Mouse (Mus musculus) MEL-GATA-1-ER (cell line): ENCODE results near the gene Skap1.
"Not testable (repeated sequence)": the region's sequence is repeated elsewhere in the genome, so short reads cannot be mapped to it uniquely, and the experiment has no call there.

ENCODE experiments used
- DNase-seq: peaks from one replicate; pipeline ENCODE4 v3.0.0-alpha.2; 2012; ENCODE audit warnings: low read depth; ENCODE audit errors: extremely low read depth

Gene Skap1

DNA sequence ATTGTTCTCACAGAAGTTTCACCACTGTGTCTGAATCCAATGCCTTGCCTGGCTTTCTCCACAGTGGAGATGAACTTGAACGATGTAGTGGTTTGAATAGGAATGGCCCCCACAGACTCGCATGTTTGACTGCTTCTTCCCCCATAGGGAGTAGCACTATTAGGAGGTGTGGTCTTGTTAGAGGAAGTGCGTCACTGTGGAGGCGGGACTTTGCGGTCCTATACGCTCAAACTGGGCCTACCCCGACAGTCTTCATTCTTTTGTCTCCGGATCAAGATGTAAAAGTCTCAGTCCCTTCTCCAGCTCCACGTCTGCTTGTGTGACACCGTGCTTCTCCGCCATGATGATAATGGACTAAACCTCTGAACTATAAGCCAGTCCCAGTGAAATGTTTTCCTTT is 229.0 kb downstream of the Skap1 start:
- DNase-seq = no peak

- DNase-seq = no peak
These were observed 230.4 kb downstream of the Skap1 start for GRCm38 (mm10) chr11:96694774-96695173.

DNA sequence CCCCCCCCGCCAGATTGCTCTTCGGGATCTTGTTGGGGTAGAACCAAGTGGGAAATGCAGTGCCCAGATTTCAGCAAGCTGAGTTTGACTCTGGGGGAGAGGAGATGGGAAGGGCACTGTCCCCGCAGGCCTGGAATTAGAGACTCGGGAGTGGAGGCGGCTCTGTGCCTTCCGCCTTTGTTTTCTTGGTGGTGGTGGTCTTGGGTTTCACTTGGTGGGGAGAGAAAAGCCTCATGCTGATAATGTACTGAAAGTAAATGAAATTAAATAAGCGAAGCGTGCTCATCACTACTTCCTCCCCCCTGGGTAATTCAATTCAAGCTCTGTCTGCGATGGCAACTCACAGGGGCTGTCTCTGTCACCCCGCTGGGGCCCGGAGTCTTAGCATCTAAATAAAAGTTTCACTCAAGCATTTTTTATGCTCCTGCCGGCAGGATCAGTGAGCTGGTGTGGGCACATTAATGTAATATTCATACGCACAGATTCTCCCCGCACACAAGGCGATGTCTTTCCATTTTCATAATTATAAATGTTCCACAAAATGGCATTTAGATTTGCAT is 231.9 kb downstream of the Skap1 start:
- no peak for DNase-seq

DNA sequence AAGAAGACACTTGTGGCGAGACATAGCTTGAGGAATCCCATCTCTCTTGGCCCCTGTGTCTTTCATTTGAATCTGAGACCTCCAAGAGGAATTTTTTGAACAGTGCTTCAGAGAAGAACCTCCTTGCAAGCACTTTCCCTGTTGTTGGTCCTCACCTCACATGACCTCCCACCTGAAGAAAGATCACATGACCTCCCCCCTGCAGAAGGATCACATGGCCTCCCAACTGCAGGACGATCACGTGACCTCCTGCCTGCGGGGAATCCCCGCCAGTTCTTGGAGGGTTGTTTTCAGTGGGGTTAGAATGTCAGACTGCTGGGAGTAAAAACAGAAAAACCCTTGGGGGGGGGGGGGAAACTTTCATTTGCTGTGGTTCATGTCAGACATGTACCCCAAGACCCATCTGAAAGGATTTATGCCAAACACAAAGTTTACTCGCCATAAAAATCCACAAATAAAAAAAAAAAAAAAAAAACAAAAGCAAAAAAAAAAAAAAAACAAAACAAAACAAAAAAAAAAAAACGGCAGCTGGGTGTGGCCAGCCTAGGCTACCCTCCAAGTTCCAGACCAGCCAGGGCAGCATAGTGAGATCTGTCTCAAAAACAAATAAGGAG is 232.6 kb downstream of the Skap1 start:
- no peak for DNase-seq

GRCm38 (mm10) chr11:96697467-96697866 is 233.1 kb downstream of the Skap1 start:
- no peak for DNase-seq

DNA sequence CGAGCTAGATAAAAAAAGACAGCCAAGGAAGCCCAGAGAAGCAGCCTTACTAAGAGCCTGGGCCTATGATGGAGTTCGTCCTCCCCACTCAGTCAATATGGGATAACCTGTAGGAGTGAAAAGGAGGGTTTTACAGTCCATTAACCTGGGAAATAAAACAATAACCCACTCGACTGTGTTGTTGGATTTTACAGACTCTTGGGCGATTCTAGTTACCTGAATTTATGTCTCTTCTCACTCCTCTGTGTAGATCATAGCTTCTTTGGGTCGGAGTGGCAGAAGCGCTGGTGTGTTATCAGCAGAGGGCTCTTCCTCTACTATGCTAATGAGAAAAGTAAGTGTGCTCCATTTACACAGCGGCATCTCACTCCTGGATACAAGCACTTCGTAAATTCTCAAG is 239.4 kb downstream of the Skap1 start:
- DNase-seq = no peak

DNA sequence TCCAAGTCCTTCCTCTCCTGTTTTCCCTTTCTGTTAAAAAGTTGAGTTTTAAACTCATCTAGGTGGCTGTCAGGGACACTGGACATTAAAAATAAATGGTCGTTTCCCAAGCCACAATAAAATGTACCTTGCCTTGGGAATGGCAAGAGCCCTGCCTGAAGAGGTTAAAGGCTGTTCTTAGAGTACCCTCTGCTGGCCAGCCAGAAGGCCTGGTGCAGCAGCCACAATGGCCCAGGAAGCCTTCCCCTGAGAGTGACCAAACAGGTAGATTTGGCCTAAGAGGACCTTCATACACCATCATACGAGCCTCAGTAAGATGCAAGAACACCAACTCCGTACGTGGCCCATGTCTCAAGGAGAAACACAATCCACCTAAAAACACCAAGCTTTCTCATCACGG is 246.9 kb downstream of the Skap1 start:
- no peak for DNase-seq

- DNase-seq = no peak
These were observed 247.3 kb downstream of the Skap1 start for GRCm38 (mm10) chr11:96711670-96712069.

DNA sequence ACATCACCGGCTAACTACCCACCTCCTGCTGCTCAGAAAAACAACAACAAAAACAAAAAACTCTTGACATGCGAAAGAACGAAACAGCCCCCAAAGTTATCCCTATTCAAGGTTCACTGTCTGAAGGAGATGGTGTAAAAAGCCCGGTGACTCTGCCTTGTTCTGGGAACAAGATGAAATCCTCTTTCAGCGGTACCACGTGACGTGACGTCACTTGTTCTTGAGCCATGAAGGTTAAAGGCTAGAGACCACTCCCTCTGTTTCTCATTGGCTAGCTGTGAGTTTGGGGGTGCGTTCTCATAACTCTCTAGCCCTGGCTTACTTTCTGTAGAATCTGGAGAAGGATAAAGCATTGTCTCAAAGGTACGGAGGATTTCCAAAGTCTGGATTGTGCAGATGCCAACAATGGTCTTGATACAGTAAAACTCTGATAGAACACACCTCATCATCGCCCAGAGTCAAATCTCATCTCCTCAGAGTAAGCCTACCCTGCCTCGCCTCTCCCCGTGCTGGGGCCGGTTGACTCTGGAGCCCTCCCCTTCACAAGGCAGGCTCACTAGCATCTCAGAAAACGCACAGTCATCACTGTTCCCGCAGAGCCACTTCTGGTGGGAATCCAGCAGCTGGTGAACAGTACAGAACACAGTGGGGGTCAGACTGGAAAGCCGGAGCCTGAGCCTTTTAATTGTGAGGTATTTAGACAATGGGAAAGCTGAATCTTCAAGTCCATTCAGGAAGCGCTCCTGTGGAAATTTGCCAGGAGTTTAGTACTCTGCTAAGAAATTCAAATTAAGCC is 249.0 kb downstream of the Skap1 start:
- no peak for DNase-seq

DNA sequence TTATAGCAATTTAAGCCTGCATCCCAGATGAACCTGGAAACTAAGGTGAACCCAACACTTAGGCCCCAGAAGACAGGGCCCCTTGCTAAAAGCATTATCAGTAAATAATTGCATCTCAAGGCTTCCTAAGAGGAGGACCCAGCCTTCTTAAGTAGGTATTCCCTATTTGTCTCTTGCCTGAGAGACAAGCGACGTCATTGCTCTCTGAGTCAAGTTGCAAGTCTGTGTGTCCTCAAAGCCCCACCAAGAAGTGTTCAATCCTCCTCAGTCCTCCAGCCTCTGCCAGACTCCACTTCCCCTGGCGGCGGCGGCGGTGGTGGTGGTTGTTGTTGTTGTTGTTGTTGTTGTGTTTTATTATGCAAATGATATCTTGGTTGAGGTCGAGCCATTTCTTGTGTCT is 249.6 kb downstream of the Skap1 start:
- DNase-seq = no peak

- DNase-seq = not testable (repeated sequence)
These were observed 250.8 kb downstream of the Skap1 start for GRCm38 (mm10) chr11:96715168-96715567.

DNA sequence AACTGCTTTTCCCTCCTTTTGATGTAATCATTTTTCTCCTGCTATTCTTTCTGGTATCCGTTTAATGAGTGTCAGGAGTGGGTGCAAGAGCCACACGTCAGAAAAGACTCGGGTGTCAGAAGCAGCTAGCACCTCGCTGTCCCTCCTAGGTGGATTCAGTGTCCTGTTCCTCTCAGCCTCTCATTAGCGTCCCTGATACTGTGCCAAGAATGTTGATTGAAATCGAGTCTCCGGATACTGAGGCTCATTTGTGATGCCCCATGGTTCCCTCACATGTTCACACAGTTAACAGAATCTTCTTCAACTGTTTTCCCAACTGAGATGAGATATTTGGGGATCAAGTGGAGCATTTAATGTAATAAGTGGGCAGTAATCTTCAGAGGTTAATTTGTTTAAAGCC is 254.2 kb downstream of the Skap1 start:
- DNase-seq = no peak

DNA sequence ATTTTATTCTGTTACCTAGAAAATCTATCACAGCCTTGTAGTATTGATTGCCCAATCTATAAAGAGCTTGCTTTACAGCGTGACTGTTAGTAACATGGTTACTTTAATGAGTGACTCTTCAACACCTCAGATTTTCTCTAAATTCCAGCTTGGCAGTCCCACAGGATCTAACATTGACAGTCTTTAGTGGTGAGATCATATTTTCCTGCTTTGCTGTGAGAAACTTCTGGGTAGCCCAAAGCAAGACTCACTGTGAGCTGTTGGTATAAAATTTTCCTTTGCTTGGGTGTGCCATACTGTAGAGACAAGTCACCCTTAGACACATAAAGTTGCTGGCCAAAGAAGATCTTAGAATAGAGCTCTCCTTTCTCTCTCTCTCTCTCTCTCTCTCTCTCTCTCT is 261.4 kb downstream of the Skap1 start:
- no peak for DNase-seq

GRCm38 (mm10) chr11:96728577-96728976 is 264.2 kb downstream of the Skap1 start:
- no peak for DNase-seq

DNA sequence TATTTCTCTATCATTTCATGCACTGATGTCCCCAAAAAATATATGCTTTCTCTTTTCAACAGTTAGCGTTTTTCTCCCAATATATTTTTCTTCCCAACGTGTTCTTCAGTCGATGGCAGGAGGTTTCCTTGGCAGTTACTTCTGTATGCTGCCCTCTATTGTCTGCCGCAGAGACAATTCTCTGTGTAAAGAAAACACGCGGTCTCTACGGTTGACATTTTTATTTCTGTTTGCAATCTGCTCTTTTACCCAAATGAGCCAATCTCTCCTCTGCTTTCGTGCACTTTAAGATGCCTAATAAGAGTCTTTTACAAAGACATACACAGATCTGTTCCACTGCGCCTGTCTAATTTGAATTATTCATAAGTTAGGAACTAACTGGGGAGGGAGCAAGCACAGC is 265.1 kb downstream of the Skap1 start:
- no peak for DNase-seq

GRCm38 (mm10) chr11:96730327-96730726 is 265.9 kb downstream of the Skap1 start:
- DNase-seq = no peak

DNA sequence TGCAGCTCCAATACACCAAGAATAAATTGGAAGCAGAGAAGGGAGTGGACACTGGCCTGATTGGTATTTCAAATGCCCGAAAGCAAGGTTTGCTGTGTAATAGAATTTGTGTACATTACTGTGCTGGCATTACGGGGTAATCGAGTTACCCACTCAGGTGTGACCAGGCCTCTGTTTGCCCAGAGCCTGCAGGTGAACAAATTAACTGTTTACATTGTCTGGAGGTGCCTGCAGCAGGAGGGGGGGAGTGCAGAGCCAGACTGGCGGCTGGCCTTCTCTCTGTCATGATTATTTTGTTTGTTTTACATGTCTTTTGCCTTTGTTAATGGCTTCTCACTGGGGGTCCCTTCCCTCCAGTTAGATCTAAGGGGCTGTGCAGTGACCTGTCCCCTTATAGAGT is 268.3 kb downstream of the Skap1 start:
- no peak for DNase-seq

GRCm38 (mm10) chr11:96735908-96736307 is 271.5 kb downstream of the Skap1 start:
- no peak for DNase-seq

DNA sequence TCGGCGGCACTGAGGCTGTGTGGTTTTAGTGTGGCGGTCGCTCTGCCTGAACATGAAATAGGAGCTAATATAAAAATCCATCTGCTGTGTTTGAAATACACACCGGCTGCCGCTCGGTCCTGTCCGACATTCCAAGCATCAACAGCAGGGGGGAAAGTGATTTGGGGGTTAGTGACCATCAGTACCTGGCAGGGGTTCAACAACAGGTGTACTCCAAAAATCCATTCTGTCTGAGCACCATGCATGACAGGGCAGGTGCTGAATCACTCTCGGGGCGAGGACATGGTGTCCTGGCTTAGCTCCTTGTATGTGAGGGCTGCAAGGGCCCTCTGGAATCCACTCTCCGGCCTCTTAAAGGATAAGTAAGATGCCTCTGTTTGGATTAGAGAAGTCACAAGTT is 272.0 kb downstream of the Skap1 start:
- no peak for DNase-seq

GRCm38 (mm10) chr11:96737673-96738471 is 273.5 kb downstream of the Skap1 start:
- no peak for DNase-seq

- no peak for DNase-seq
These were observed 276.4 kb downstream of the Skap1 start for GRCm38 (mm10) chr11:96740796-96741195.

DNA sequence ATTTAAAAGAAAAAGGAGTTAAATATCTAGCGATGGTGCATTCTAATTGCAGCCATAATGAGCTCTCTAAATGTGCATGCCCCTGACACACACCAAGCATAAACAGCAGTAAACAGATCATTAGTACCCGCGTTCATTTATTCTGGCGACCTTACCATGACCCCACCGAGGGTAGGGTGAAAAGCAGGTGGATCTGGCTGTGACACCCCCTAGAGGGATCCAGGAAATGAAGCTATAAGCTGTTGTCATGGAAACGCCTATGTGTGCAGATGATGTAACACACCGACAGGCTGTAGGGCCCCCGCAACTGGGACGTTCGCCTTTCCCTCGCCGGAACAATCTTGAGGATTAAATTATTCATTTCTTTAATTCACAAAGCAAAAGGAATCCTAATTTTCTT is 277.6 kb downstream of the Skap1 start:
- DNase-seq = no peak
